16 mouse cellular contexts compared by ENCODE assay signal in genomic region chr12:26436334-26436733, GRCm38 (mm10). TPM values are rescaled to one million over a fixed set of nuclear protein-coding genes. Genes with fewer than 3 reads are reported as not detected.
DNase-seq lines count a peak whose midpoint lies in the region; ATAC-seq and TF ChIP-seq lines count a peak whose summit lies in the region.
"Had no signal": no experiment of that assay in that cellular context is flagged by ENCODE, and none has a peak within 500 bp of the region (broad histone marks: within the 10 kb centered on the region; RNA-seq: fewer than 3 reads in every experiment).

No protein-coding gene starts in this region.

- H3K4me3 ChIP-seq in kidney, adult 2 months (ENCODE audit: insufficient read depth, low read depth, low read length) = no peak overlapping the region
- no peak overlapping the region for H3K4me3 ChIP-seq in kidney, embryonic 16.5 days (ENCODE audit: low read length)
- H3K4me3 ChIP-seq: embryonic facial prominence, embryonic 12.5 days; heart, embryonic 15.5 days; hindbrain, embryonic 15.5 days; liver, embryonic 12.5 days had no signal

- H3K36me3 ChIP-seq in kidney, adult 2 months (ENCODE audit: control insufficient read depth, insufficient read depth, low read length) = no peaks in the 10 kb centered on the region
- no peaks in the 10 kb centered on the region for H3K36me3 ChIP-seq in kidney, embryonic 16.5 days (ENCODE audit: insufficient read depth, low read length)
- H3K36me3 ChIP-seq: embryonic facial prominence, embryonic 12.5 days; heart, embryonic 15.5 days; hindbrain, embryonic 15.5 days; liver, embryonic 12.5 days had no signal

- no peaks in the 10 kb centered on the region for H3K27me3 ChIP-seq in kidney, adult 2 months (replicated peaks; ENCODE audit: control insufficient read depth, insufficient read depth, low read length)
- H3K27me3 ChIP-seq in kidney, embryonic 16.5 days (ENCODE audit: insufficient read depth, low read length) = no peaks in the 10 kb centered on the region
- H3K27me3 ChIP-seq: embryonic facial prominence, embryonic 12.5 days; heart, embryonic 15.5 days; hindbrain, embryonic 15.5 days; liver, embryonic 12.5 days had no signal

- H3K27ac ChIP-seq in kidney, adult 2 months (ENCODE audit: insufficient read depth, low read depth, low read length) = 0 out of 2 replicates have a peak overlapping the region, but pooled peaks have one; percentile 10
- H3K27ac ChIP-seq in kidney, embryonic 16.5 days (ENCODE audit: low read length) = no peak overlapping the region
- H3K27ac ChIP-seq: embryonic facial prominence, embryonic 12.5 days; heart, embryonic 15.5 days; hindbrain, embryonic 15.5 days; kidney, postnatal 0 days; liver, embryonic 12.5 days had no signal

- no peak for TF ChIP-seq CTCF in kidney, adult 2 months (conservative IDR thresholded peaks at IDR 0.05; ENCODE audit: insufficient read depth, insufficient read length, low read depth, low read length)

- no peaks in the 10 kb centered on the region for H3K9me3 ChIP-seq in kidney, embryonic 16.5 days (ENCODE audit: low read length)
- H3K9me3 ChIP-seq: heart, embryonic 15.5 days; hindbrain, embryonic 15.5 days; liver, embryonic 12.5 days had no signal

- peak; percentile 51 for DNase-seq in gastrocnemius, adult 18-20 months (ENCODE audit: low spot score)
- no peak for DNase-seq in gastrocnemius, adult 8-10 months (ENCODE audit: low spot score in 2 of 2)
- DNase-seq in kidney, adult 2 months = peak; percentile 83
- DNase-seq in kidney, adult 8-10 months = peak; percentile 26 to 51
- DNase-seq in lung, postnatal 25 days (ENCODE audit: low spot score) = peak; percentile 15
- no peak for DNase-seq in frontal cortex, postnatal 10 days (ENCODE audit: low spot score in 2 of 2)
- DNase-seq in thymus, postnatal 4 days = no peak
- DNase-seq: cerebellum, adult 11-12 months had no signal

- H3K9ac ChIP-seq in kidney, embryonic 16.5 days (replicated peaks; ENCODE audit: low read length) = no peak overlapping the region
- H3K9ac ChIP-seq: embryonic facial prominence, embryonic 12.5 days; heart, embryonic 15.5 days; hindbrain, embryonic 15.5 days; liver, embryonic 12.5 days had no signal

- no peak for TF ChIP-seq POLR2A in kidney, adult 2 months (IDR thresholded peaks at IDR 0.05; ENCODE audit: low read depth, low read length)

- H3K4me1 ChIP-seq in kidney, adult 2 months (ENCODE audit: control insufficient read depth, insufficient read depth, low read length) = no peaks in the 10 kb centered on the region
- peaks cover 4% of the 10 kb centered on the region; the same call in 1 of the 2 replicates for H3K4me1 ChIP-seq in kidney, embryonic 16.5 days (ENCODE audit: insufficient read depth, low read length)
- H3K4me1 ChIP-seq: embryonic facial prominence, embryonic 12.5 days; heart, embryonic 15.5 days; hindbrain, embryonic 15.5 days; liver, embryonic 12.5 days had no signal

- WGBS in kidney, adult 2 months = 65% methylated on average over 4 of the region's 4 CpGs
- WGBS in kidney, embryonic 16.5 days = 77% methylated on average over 4 of the region's 4 CpGs

- no peak overlapping the region for H3K4me2 ChIP-seq in kidney, embryonic 16.5 days (replicated peaks; ENCODE audit: low read depth, low read length)
- H3K4me2 ChIP-seq: embryonic facial prominence, embryonic 12.5 days; heart, embryonic 15.5 days; hindbrain, embryonic 15.5 days; liver, embryonic 12.5 days had no signal

- no peak for ATAC-seq in kidney, embryonic 16.5 days (ENCODE audit: low FRiP score, low TSS enrichment)
- ATAC-seq: activated CD4-positive, CD25-positive, alpha-beta regulatory T cell, adult 4 months; liver, embryonic 12.5 days; midbrain, embryonic 16.5 days had no signal

RNA-seq across cellular contexts. Expression of gene Rsad2, which starts 19.9 kb away (rescaled TPM):
- total RNA-seq in gastrocnemius, adult 18-20 months (2021) = under 1 TPM; 0.28 to 0.46 TPM
- total RNA-seq in gastrocnemius, adult 8-10 months (2022) = 1 to 10 TPM in 1 of 4 experiments, under 1 TPM in 3; 0.27 to 1.1 (median 0.49) TPM
- 17.6 and 19.8 TPM in 2 replicates for polyA plus RNA-seq in kidney, adult 2 months (2012; rRNA removed)
- 27.3 and 28.0 TPM in 2 replicates for polyA plus RNA-seq in kidney, embryonic 16.5 days (2015; fragmentation: Nextera tagmentation; extraction: Ambion mirVana)

RNA-seq across cellular contexts. Expression of gene Rnf144a, which starts 21.3 kb away (rescaled TPM):
- total RNA-seq in gastrocnemius, adult 18-20 months (2021) = 1 to 10 TPM; 2.9 to 4.4 TPM
- 1 to 10 TPM; 2.3 to 3.1 (median 3.0) TPM for total RNA-seq in gastrocnemius, adult 8-10 months (2022)
- polyA plus RNA-seq in kidney, adult 2 months (2012; rRNA removed) = 12.6 and 12.7 TPM in 2 replicates
- polyA plus RNA-seq in kidney, embryonic 16.5 days (2015; fragmentation: Nextera tagmentation; extraction: Ambion mirVana) = 35.1 and 38.6 TPM in 2 replicates

RNA-seq across cellular contexts. Expression of gene Cmpk2, which starts 32.7 kb away (rescaled TPM):
- total RNA-seq in gastrocnemius, adult 18-20 months (2021) = 1 to 10 TPM in 1 of 2 experiments, under 1 TPM in 1; 0.98 to 2.2 TPM
- total RNA-seq in gastrocnemius, adult 8-10 months (2022) = 1 to 10 TPM in 1 of 4 experiments, under 1 TPM in 3; 0.67 to 1.2 (median 0.73) TPM
- 13.9 and 15.0 TPM in 2 replicates for polyA plus RNA-seq in kidney, adult 2 months (2012; rRNA removed)
- polyA plus RNA-seq in kidney, embryonic 16.5 days (2015; fragmentation: Nextera tagmentation; extraction: Ambion mirVana) = 8.9 and 9.2 TPM in 2 replicates

Comparison
In these comparisons a context has a peak if more than half of its experiments do, and no peak if none do; other contexts are left out.
1. DNase-seq: peak in gastrocnemius, adult 18-20 months (single experiment), kidney, adult 2 months (single experiment), kidney, adult 8-10 months (2 of 2) and lung, postnatal 25 days (single experiment); none in gastrocnemius, adult 8-10 months (0 of 2), frontal cortex, postnatal 10 days (0 of 2) and thymus, postnatal 4 days (single experiment).